Mouse (Mus musculus) testis, adult 2 months (tissue): ENCODE measurements at regions not wholly inside any gene's neighbourhood (a gene's known extent, or its start where the extent isn't known, plus 50 kb on each side); places are given as distances from the start of the nearest gene placed in this dataset.

ENCODE experiments used
- CTCF ChIP-seq: fragments of 200-500 bp; IDR thresholded peaks from 2 replicates; pipeline ENCODE4 v1.5.1; 2012; ENCODE audit warnings: low read depth, mild to moderate bottlenecking, inconsistent platforms, low read length, moderate library complexity; ENCODE audit not compliant: control insufficient read depth, insufficient read depth, insufficient replicate concordance
- POLR2A ChIP-seq: fragments of 200-500 bp; IDR thresholded peaks from 2 replicates; pipeline ENCODE4 v1.6.1; 2012; ENCODE audit warnings: low read depth, mild to moderate bottlenecking, inconsistent platforms, low read length, moderate library complexity; ENCODE audit not compliant: control insufficient read depth

DNA sequence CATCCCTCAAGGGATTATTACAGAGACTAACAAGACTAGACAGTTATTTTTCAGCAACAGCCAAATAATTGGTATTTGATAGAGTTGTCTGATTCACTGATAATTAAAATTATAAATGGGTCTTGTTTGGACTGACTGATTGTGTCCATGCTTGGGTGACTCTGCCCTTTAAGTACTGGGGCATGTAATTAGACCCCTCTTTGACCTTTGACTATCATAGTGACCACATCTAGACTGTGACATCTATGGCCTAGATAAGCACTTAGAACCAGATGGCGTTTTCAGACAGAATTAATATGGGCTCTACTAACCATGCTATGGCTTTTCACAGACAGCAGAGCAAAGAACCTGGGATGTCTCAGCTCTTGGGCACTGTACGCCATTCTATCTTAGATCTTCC is 215.1 kb upstream of the Mpped2 start:
- TF ChIP-seq CTCF (no peak), POLR2A (no peak)
